Mouse (Mus musculus) CH12.LX (cell line): ENCODE measurements around the gene Islr.

ENCODE experiments used
- MAZ ChIP-seq: IDR thresholded peaks from 2 replicates; pipeline ENCODE4 v1.6.1; 2012; ENCODE audit warnings: low read depth, mild to moderate bottlenecking, inconsistent platforms, low read length, improper control_type of control experiment, moderate library complexity
- POLR2A ChIP-seq: IDR thresholded peaks from 2 replicates; pipeline ENCODE4 v1.6.1; 2011; ENCODE audit warnings: low read depth, mild to moderate bottlenecking, improper control_type of control experiment, low read length

- TF ChIP-seq POLR2A, result no peak
- no peak for TF ChIP-seq MAZ
Observed at GRCm38 (mm10) chr9:58214519-58215180, 10.5 kb upstream of the Islr start.
